Mouse (Mus musculus) heart, postnatal 25 days (tissue): ENCODE data around the gene Gm3149. TPM values are rescaled to one million over a fixed set of nuclear protein-coding genes. Genes with fewer than 3 reads are reported as not detected.
"Not testable (repeated sequence)": the region's sequence is repeated elsewhere in the genome, so short reads cannot be mapped to it uniquely, and the experiment has no call there.

Source experiments
- DNase-seq: peaks from one replicate; pipeline ENCODE4 v3.0.0; 2022; ENCODE audit warnings: low spot score
- intact Hi-C: fragments of 180-260 bp; cut with DNase I; formaldehyde crosslinking; loops from one replicate; pipeline ENCODE4 v1.15.1; 2025
- total RNA-seq, 2 experiments: library from RNA; stranded (reverse); gene quantifications; 2 replicates each; pipeline ENCODE4 v1.2.3; 2021

Gene Gm3149
- not detected for total RNA-seq

- DNase-seq, intact Hi-C loops: not testable (repeated sequence)
These were observed at the start of gene Gm3149 for GRCm38 (mm10) chr14:4316983-4317382. Gene Gm3149, plus strand, starts transcription at chr14:4317283.

- DNase-seq, intact Hi-C loops: not testable (repeated sequence)
These were observed 47.7 kb upstream of the Gm3149 start for GRCm38 (mm10) chr14:4269238-4269950.

- DNase-seq, intact Hi-C loops: not testable (repeated sequence)
These were observed 37.3 kb upstream of the Gm3149 start for GRCm38 (mm10) chr14:4279828-4280227.

GRCm38 (mm10) chr14:4334476-4335080 lies 17.5 kb downstream of the Gm3149 start, which contains the start of gene 2610042L04Rik:
Gene 2610042L04Rik, plus strand, starts transcription at chr14:4334763.
- DNase-seq, intact Hi-C loops: not testable (repeated sequence)

GRCm38 (mm10) chr14:4335506-4335905 lies 18.4 kb downstream of the Gm3149 start:
- intact Hi-C loops = not testable (repeated sequence)

GRCm38 (mm10) chr14:4368991-4369390 lies 51.9 kb downstream of the Gm3149 start:
- intact Hi-C loops = not testable (repeated sequence)

More at GRCm38 (mm10) chr14:4335506-4335905, 18.4 kb downstream of the Gm3149 start:
- not testable (repeated sequence) for DNase-seq

GRCm38 (mm10) chr14:4369691-4370090 lies 52.6 kb downstream of the Gm3149 start:
- DNase-seq, intact Hi-C loops: not testable (repeated sequence)

More at GRCm38 (mm10) chr14:4368991-4369390, 51.9 kb downstream of the Gm3149 start:
- DNase-seq = not testable (repeated sequence)

Other genes starting within 250 kb of the Gm3149 start
- under 1 TPM; 0.13 to 0.17 TPM for gene Gm3115, start 233.2 kb upstream of the Gm3149 start, total RNA-seq
- gene Gm8108, start 206.8 kb upstream of the Gm3149 start, total RNA-seq = 1 to 10 TPM in 1 of 2 experiments, under 1 TPM in 1; 0.64 to 1.0 TPM
- gene Gm3127, start 152.3 kb upstream of the Gm3149 start, total RNA-seq = not detected
- gene Gm2974, start 134.7 kb upstream of the Gm3149 start, total RNA-seq = not detected
- not detected for gene Gm3138, start 67.7 kb upstream of the Gm3149 start, total RNA-seq
- gene 2610042L04Rik, start 17.5 kb downstream of the Gm3149 start, total RNA-seq = not detected
- gene Gm3159, start 80.2 kb downstream of the Gm3149 start, total RNA-seq = not detected
- not detected for gene Gm3164, start 98.2 kb downstream of the Gm3149 start, total RNA-seq
- gene Gm3173, start 113.7 kb downstream of the Gm3149 start, total RNA-seq = not detected
- gene Gm3182, start 164.5 kb downstream of the Gm3149 start, total RNA-seq = not detected
- gene Gm3047, start 238.1 kb downstream of the Gm3149 start, total RNA-seq = not detected